Mouse (Mus musculus) liver, adult 2 months (tissue): ENCODE data around the gene Dolpp1. TPM values are rescaled to one million over a fixed set of nuclear protein-coding genes. Genes with fewer than 3 reads are reported as not detected.
A peak's percentile ranks its signal among the peaks of the same experiment; 100 is the strongest.

Source experiments
- DNase-seq: peaks from one replicate; pipeline ENCODE4 v3.0.0-alpha.2; 2011; ENCODE audit warnings: low read depth, low spot score; ENCODE audit errors: extremely low read depth
- H3K27ac ChIP-seq: fragments of 200-500 bp; replicated peaks from 2 replicates; pipeline ENCODE4 v1.5.1; 2012; ENCODE audit warnings: low read depth, mild to moderate bottlenecking, control low read depth, inconsistent platforms, low read length; ENCODE audit not compliant: insufficient read depth
- H3K27me3 ChIP-seq: fragments of 200-500 bp; 2 replicates; pipeline ENCODE4 v1.6.1; 2012; ENCODE audit warnings: mild to moderate bottlenecking, moderate library complexity, low read length, inconsistent platforms; ENCODE audit not compliant: control insufficient read depth, insufficient read depth
- H3K36me3 ChIP-seq: fragments of 200-500 bp; 2 replicates; pipeline ENCODE4 v1.6.1; 2012; ENCODE audit warnings: low read length, inconsistent platforms; ENCODE audit not compliant: control insufficient read depth, insufficient read depth
- H3K4me1 ChIP-seq: fragments of 200-500 bp; 2 replicates; pipeline ENCODE4 v1.6.1; 2011; ENCODE audit warnings: low read length; ENCODE audit not compliant: control insufficient read depth, insufficient read depth
- H3K4me3 ChIP-seq: fragments of 200-500 bp; 2 replicates; pipeline ENCODE4 v1.5.1; 2011; ENCODE audit warnings: low read depth, mild to moderate bottlenecking, control low read depth, low read length, moderate library complexity; ENCODE audit not compliant: insufficient read depth
- H3K79me2 ChIP-seq: fragments of 200-500 bp; 2 replicates; pipeline ENCODE4 v1.6.1; 2012; ENCODE audit warnings: inconsistent platforms, mild to moderate bottlenecking, low read length, moderate library complexity; ENCODE audit not compliant: control insufficient read depth, insufficient read depth
- H3K9ac ChIP-seq: fragments of 200-500 bp; 2 replicates; pipeline ENCODE4 v1.6.1; 2012; ENCODE audit warnings: low read depth, mild to moderate bottlenecking, control low read depth, inconsistent platforms, low read length
- CTCF ChIP-seq: fragments of 200-500 bp; IDR thresholded peaks from 2 replicates; pipeline ENCODE4 v1.5.1; 2011; ENCODE audit warnings: low read depth, low read length, control low read depth
- POLR2A ChIP-seq: fragments of 200-500 bp; IDR thresholded peaks from 2 replicates; pipeline ENCODE4 v1.6.1; 2011; ENCODE audit warnings: low read length, control low read depth; ENCODE audit not compliant: insufficient read depth; ENCODE audit errors: extremely low read depth
- WGBS: fragments of 180-500 bp; shearing (Covaris S2); methylation state at CpG from one replicate; pipeline ENCODE4 v1.1.7; 2018; 5-methylcytosine and 5-hydroxymethylcytosine counted together
- polyA plus RNA-seq: library from polyadenylated mRNA; depleted of rRNA; stranded (reverse); fragments of >200 nt; gene quantifications from 2 replicates; pipeline ENCODE4 v1.2.3, GENCODE M21; 2012
- total RNA-seq: library from RNA; depleted of rRNA; stranded (reverse); fragments of >200 nt; gene quantifications from 2 replicates; pipeline ENCODE4 v1.2.3, GENCODE M21; 2014

Gene Dolpp1
- total and polyA plus RNA-seq, 2 experiments: 8.9 to 44.8 TPM

- peaks cover 2% of the 10 kb centered on the region; the same call in 1 of the 2 replicates for H3K36me3 ChIP-seq
- H3K9ac ChIP-seq: peak overlapping the region; percentile 33
- no peak for DNase-seq
- peak overlapping the region; percentile 63 for H3K27ac ChIP-seq
- peak overlapping the region; percentile 10 for H3K4me3 ChIP-seq
- peaks cover 6% of the 10 kb centered on the region; the same call in 1 of the 2 replicates for H3K4me1 ChIP-seq
- no peaks in the 10 kb centered on the region for H3K79me2 ChIP-seq
- H3K27me3 ChIP-seq: no peaks in the 10 kb centered on the region
- WGBS: 65% methylated on average over 5 of the region's 5 CpGs
- TF ChIP-seq POLR2A (no peak), CTCF (no peak)
Observed at GRCm38 (mm10) chr2:30442498-30442890, 50.4 kb downstream of the Dolpp1 start.

- TF ChIP-seq POLR2A (no peak), CTCF (no peak)
- H3K27ac ChIP-seq: 0 out of 2 replicates have a peak overlapping the region, but pooled peaks have one; percentile 63
- H3K36me3 ChIP-seq: no peaks in the 10 kb centered on the region
- 83% methylated on average over 4 of the region's 4 CpGs for WGBS
- H3K9ac ChIP-seq: no peak overlapping the region
- no peaks in the 10 kb centered on the region for H3K79me2 ChIP-seq
- H3K4me1 ChIP-seq: peaks cover 6% of the 10 kb centered on the region; the same call in 1 of the 2 replicates
- H3K27me3 ChIP-seq: no peaks in the 10 kb centered on the region
- no peak overlapping the region for H3K4me3 ChIP-seq
- DNase-seq: no peak
Observed at GRCm38 (mm10) chr2:30443281-30443680, 51.2 kb downstream of the Dolpp1 start.

- no peaks in the 10 kb centered on the region for H3K79me2 ChIP-seq
- peaks cover 6% of the 10 kb centered on the region; the same call in 1 of the 2 replicates for H3K4me1 ChIP-seq
- no peaks in the 10 kb centered on the region for H3K27me3 ChIP-seq
- DNase-seq: no peak
- H3K4me3 ChIP-seq: no peak overlapping the region
- H3K36me3 ChIP-seq: no peaks in the 10 kb centered on the region
- no peak for TF ChIP-seq POLR2A
- TF ChIP-seq CTCF: no peak
- 0 out of 2 replicates have a peak overlapping the region, but pooled peaks have one; percentile 8 for H3K27ac ChIP-seq
- H3K9ac ChIP-seq: no peak overlapping the region
- 75% methylated on average over 5 of the region's 5 CpGs for WGBS
Observed at GRCm38 (mm10) chr2:30444006-30444405, 52.0 kb downstream of the Dolpp1 start.

GRCm38 (mm10) chr2:30444450-30444849, 52.4 kb downstream of the Dolpp1 start:
- TF ChIP-seq CTCF: no peak
- H3K27me3 ChIP-seq: no peaks in the 10 kb centered on the region
- H3K9ac ChIP-seq: no peak overlapping the region
- no peak overlapping the region for H3K4me3 ChIP-seq
- DNase-seq: no peak
- H3K79me2 ChIP-seq: no peaks in the 10 kb centered on the region
- H3K4me1 ChIP-seq: peaks cover 6% of the 10 kb centered on the region; the same call in 1 of the 2 replicates
- no peak overlapping the region for H3K27ac ChIP-seq
- no peaks in the 10 kb centered on the region for H3K36me3 ChIP-seq

- Histone ChIP-seq H3K27ac (no peak overlapping the region), H3K36me3 (no peaks in the 10 kb centered on the region), H3K4me3 (no peak overlapping the region), H3K79me2 (no peaks in the 10 kb centered on the region), H3K27me3 (no peaks in the 10 kb centered on the region), H3K4me1 (peaks cover 5% of the 10 kb centered on the region; the same call in 1 of the 2 replicates), H3K9ac (no peak overlapping the region)
- 82% methylated on average over 2 of the region's 2 CpGs for WGBS
- no peak for DNase-seq
- no peak for TF ChIP-seq POLR2A
- no peak for TF ChIP-seq CTCF
Observed at GRCm38 (mm10) chr2:30445312-30445711, 53.3 kb downstream of the Dolpp1 start.

GRCm38 (mm10) chr2:30446891-30447826, 55.1 kb downstream of the Dolpp1 start:
- no peak overlapping the region for H3K4me3 ChIP-seq
- peak overlapping the region; percentile 17 for H3K27ac ChIP-seq
- no peak for DNase-seq
- H3K79me2 ChIP-seq: no peaks in the 10 kb centered on the region
- WGBS: 77% methylated on average over 10 of the region's 10 CpGs
- H3K36me3 ChIP-seq: no peaks in the 10 kb centered on the region
- H3K27me3 ChIP-seq: no peaks in the 10 kb centered on the region
- peaks cover 2% of the 10 kb centered on the region; the same call in 1 of the 2 replicates for H3K4me1 ChIP-seq
- no peak for TF ChIP-seq CTCF
- no peak for TF ChIP-seq POLR2A
- no peak overlapping the region for H3K9ac ChIP-seq
